Mouse (Mus musculus) spleen, adult 12 weeks (tissue): ENCODE measurements around the gene Usmg5.
A peak's percentile ranks its signal among the peaks of the same experiment; 100 is the strongest.

Source experiments
- DNase-seq: peaks from one replicate; pipeline ENCODE4 v3.0.0; 2022; ENCODE audit warnings: low spot score

The Usmg5 gene

DNA sequence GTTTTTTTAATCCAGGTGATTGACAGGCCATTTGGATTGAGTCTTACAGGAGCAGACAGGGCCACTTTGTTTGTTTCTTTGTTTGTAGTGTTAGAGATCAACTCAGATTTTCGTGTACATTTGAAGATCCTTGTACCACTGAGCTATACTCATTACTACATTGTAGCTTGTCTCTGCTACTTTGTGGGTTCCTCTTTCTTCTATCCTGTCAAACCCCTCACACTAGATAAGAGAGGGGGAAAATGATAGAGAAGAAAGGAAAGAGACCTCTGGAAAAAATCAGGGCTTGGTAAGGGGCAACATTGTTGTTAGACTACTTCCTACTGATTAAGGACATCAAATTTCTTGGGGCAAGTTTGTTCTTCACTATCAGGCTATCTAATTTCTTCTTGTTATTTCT is 32.8 kb downstream of the Usmg5 start:
- no peak for DNase-seq

- no peak for DNase-seq
Observed at GRCm38 (mm10) chr19:47053471-47053870, 37.0 kb downstream of the Usmg5 start.

DNA sequence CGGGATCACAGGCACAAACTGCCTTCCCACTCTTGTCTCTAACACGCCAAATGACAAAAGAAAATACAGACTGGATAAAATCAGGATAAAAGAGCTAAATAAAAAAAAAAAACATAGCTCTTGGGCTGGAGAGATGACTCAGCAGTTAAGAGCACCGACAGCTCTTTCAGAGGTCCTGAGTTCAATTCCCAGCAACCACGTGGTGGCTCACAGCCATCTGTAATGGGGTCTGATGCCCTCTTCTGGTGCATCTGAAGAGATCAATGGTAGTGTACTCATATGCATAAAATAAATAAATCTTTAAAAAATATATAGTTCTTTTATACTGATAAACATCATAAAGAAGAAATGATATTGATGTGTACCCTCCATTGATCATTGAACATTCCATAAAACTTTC is 37.5 kb downstream of the Usmg5 start:
- no peak for DNase-seq

- peak; percentile 67 for DNase-seq
Observed at GRCm38 (mm10) chr19:47050271-47051032, 40.0 kb downstream of the Usmg5 start, which contains the start of gene Pcgf6. Pcgf6 (minus strand) TSS chr19:47050906.

DNA sequence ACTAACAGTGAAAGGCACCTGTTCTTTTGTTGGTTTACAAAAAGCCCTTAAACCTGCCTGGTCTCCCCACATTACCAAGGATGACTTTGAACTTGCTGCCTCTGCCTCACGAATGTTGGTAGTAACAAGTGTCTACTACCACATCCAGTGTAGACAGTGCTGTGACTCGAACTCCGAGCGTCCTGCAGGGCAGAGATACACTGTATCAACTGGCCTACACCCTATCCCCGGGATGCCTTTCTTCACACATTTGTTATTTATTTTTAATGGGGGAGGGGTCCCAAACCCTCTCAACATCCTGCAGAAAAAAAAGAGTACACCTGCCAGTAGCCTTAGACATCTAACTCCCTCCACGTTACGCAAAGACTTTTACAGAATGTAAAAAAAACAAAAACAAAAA is 40.6 kb downstream of the Usmg5 start:
- DNase-seq = no peak

DNA sequence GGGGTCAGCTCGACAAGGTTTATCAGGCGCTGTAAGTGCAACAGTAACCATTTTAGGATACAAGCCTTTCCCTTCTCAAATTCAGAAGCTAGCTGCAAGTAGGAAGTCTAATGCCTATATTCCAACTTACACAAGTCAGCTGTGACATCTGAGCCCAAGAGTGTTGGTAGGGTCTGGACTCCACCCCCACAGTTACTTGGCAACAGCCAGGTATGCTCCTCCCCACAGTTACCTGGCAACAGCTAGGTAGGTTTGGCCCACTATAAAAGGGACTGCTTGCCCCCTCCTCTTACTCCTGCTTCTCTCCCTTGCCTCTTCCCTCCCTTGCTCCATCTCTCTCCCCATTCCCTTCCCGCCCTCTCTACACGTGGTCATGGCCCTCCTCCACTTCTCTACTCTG is 41.4 kb downstream of the Usmg5 start:
- DNase-seq = no peak

DNA sequence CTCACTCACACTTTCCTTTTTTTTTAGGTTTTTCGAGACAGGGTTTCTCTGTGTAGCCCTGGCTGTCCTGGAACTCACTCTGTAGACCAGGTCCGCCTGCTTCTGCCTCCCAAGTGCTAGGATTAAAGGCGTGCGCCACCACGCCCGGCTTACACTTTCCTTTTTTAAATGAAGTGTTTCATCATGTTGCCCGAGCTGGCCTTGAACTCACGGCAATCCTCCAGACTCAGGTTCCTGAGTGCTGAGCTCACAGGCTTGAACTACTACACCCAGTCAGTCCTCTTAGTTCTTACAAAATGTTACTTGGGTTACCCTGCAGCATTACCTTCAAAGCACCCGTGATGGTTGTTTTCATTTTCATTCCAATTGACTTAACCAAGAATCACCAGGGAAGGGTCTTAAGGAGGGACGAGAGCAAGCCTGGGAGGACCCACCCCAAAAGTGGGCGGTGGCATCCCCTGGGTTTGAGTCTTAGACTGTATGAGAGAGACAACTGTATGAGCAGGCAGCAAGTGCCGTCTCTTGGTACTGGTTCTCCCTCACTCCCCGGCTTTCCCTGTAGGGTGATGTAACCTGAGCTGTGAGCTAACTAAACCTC is 43.1 kb downstream of the Usmg5 start:
- no peak for DNase-seq

GRCm38 (mm10) chr19:47046343-47046742 is 44.1 kb downstream of the Usmg5 start:
- no peak for DNase-seq

DNA sequence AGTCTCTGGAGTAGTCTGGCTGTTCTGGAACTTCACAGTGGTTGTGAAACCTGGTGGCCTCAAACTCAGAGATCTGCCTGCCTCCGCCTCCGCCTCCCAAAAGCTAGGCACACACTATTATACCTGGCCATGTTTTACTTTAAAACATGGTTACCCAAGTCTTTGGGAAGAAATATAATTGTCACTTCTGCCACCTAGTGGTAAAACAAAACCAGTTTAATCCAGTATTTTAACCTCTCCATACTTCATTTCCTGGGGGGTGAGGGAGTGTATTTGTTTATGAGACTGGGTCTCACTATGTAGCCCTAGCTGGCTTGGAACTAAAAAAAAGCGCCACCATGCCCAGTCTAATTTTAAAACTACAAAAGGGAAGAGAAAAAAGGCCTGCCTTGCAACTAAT is 46.8 kb downstream of the Usmg5 start:
- no peak for DNase-seq

GRCm38 (mm10) chr19:47040720-47041473 is 49.5 kb downstream of the Usmg5 start:
- DNase-seq = no peak

DNA sequence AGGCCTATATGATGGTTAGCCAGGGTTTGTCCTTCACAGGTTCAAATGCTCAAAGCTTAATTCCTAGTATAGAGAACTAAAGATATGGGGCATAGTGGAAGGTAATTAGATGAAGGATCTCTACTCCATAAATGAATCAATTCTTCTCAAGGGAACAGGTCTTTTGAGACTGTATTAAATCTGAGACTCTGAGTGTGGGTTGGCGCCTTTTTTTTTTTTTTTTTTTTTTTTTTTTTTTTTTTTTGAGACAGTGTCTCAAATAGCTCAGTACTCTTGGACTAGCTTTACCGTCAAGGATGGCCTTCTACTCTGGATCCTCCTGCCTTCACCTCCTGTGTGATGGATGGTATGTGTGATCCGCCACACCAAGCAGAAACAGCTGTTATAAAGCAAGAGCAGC is 53.9 kb downstream of the Usmg5 start:
- no peak for DNase-seq

GRCm38 (mm10) chr19:47034916-47035315 is 55.5 kb downstream of the Usmg5 start:
- no peak for DNase-seq
